Mouse (Mus musculus) MEL (cell line): ENCODE data around the gene Asic5.

Experiments used
- BHLHE40 ChIP-seq: IDR thresholded peaks from 2 replicates; pipeline ENCODE4 v1.6.1; 2012; ENCODE audit warnings: low read depth, mild to moderate bottlenecking, inconsistent platforms, low read length, improper control_type of control experiment, borderline replicate concordance
- CHD1 ChIP-seq: IDR thresholded peaks from 2 replicates; pipeline ENCODE4 v1.6.1; 2012; ENCODE audit warnings: low read depth, mild to moderate bottlenecking, inconsistent platforms, low read length, improper control_type of control experiment
- CHD2 ChIP-seq: IDR thresholded peaks from 2 replicates; pipeline ENCODE4 v1.6.1; 2011; ENCODE audit warnings: low read length, improper control_type of control experiment
- CTCF ChIP-seq, 3 experiments: IDR thresholded peaks in 2 of 3; conservative IDR thresholded peaks in 1 of 3; 2 replicates each; pipeline ENCODE4 v1.5.1; 2011 to 2012; ENCODE audit warnings: low read length in 3 of 3, low read depth in 2 of 3, mild to moderate bottlenecking in 2 of 3, improper control_type of control experiment in 1 of 3, inconsistent platforms in 1 of 3, mixed read lengths in 1 of 3, moderate library complexity in 1 of 3; ENCODE audit not compliant: control insufficient read depth in 1 of 3, insufficient read depth in 1 of 3, poor library complexity in 1 of 3, severe bottlenecking in 1 of 3
- E2F4 ChIP-seq: IDR thresholded peaks from 2 replicates; pipeline ENCODE4 v1.6.1; 2011; ENCODE audit warnings: low read depth, low read length, improper control_type of control experiment, borderline replicate concordance
- ELF1 ChIP-seq: IDR thresholded peaks from 2 replicates; pipeline ENCODE4 v1.6.1; 2014; ENCODE audit warnings: low read depth, mild to moderate bottlenecking, inconsistent platforms, low read length, improper control_type of control experiment, moderate library complexity
- EP300 ChIP-seq, 2 experiments: IDR thresholded peaks; 2 replicates each; pipeline ENCODE4 v1.6.1; 2011; ENCODE audit warnings: improper control_type of control experiment in 2 of 2, low read length in 2 of 2, low read depth in 1 of 2, mild to moderate bottlenecking in 1 of 2
- GATA1 ChIP-seq: IDR thresholded peaks from 2 replicates; pipeline ENCODE4 v1.6.1; 2011; ENCODE audit warnings: low read depth, low read length, improper control_type of control experiment
- MAX ChIP-seq: IDR thresholded peaks from 2 replicates; pipeline ENCODE4 v1.6.1; 2011; ENCODE audit warnings: low read length, improper control_type of control experiment
- MEF2A ChIP-seq: IDR thresholded peaks from 2 replicates; pipeline ENCODE4 v1.6.1; 2014; ENCODE audit warnings: low read depth, mild to moderate bottlenecking, inconsistent platforms, low read length, improper control_type of control experiment; ENCODE audit not compliant: poor library complexity, insufficient replicate concordance, severe bottlenecking; ENCODE audit errors: extremely low read depth
- POLR2A ChIP-seq, 2 experiments: IDR thresholded peaks; 2 replicates each; pipeline ENCODE4 v1.6.1; 2011 to 2012; ENCODE audit warnings: low read length in 2 of 2, mild to moderate bottlenecking in 2 of 2, control low read depth in 1 of 2, improper control_type of control experiment in 1 of 2, low read depth in 1 of 2, moderate library complexity in 1 of 2; ENCODE audit not compliant: control insufficient read depth in 1 of 2, insufficient read depth in 1 of 2, poor library complexity in 1 of 2
- SIN3A ChIP-seq: IDR thresholded peaks from 2 replicates; pipeline ENCODE4 v1.6.1; 2012; ENCODE audit warnings: low read length, improper control_type of control experiment, inconsistent platforms
- ZKSCAN1 ChIP-seq: IDR thresholded peaks from 2 replicates; pipeline ENCODE4 v1.6.1; 2012; ENCODE audit warnings: low read depth, mild to moderate bottlenecking, inconsistent platforms, low read length, improper control_type of control experiment, moderate library complexity
- ZMIZ1 ChIP-seq: IDR thresholded peaks from 2 replicates; pipeline ENCODE4 v1.6.1; 2012; ENCODE audit warnings: low read depth, mild to moderate bottlenecking, inconsistent platforms, low read length, improper control_type of control experiment, moderate library complexity

GRCm38 (mm10) chr3:81933348-81933747, 48.7 kb upstream of the Asic5 start:
- TF ChIP-seq GATA1: no peak
- no peak for TF ChIP-seq CHD2
- TF ChIP-seq POLR2A (IDR thresholded peaks at IDR 0.05; ENCODE audit: control insufficient read depth in 1 of 2, insufficient read depth in 1 of 2, low read depth in 1 of 2, low read length in 2 of 2, poor library complexity in 1 of 2): no peak
- no peak for TF ChIP-seq SIN3A
- no peak for TF ChIP-seq ELF1
- no peak for TF ChIP-seq MEF2A
- no peak for TF ChIP-seq CTCF (IDR thresholded peaks at IDR 0.05 in 2 of 3, conservative IDR thresholded peaks at IDR 0.05 in 1 of 3; ENCODE audit: control insufficient read depth in 1 of 3, insufficient read depth in 1 of 3, low read depth in 2 of 3, low read length in 3 of 3, poor library complexity in 1 of 3, severe bottlenecking in 1 of 3)
- TF ChIP-seq EP300 (IDR thresholded peaks at IDR 0.05; ENCODE audit: low read depth in 1 of 2, low read length in 2 of 2): no peak
- TF ChIP-seq E2F4: no peak
- no peak for TF ChIP-seq MAX
- TF ChIP-seq CHD1: no peak
- no peak for TF ChIP-seq BHLHE40
- no peak for TF ChIP-seq ZMIZ1
- TF ChIP-seq ZKSCAN1: no peak
